Mouse (Mus musculus) limb, embryonic 10.5 days (tissue): ENCODE results near the gene Trpm3. TPM values are rescaled to one million over a fixed set of nuclear protein-coding genes. Genes with fewer than 3 reads are reported as not detected.
"Not testable (repeated sequence)": the region's sequence is repeated elsewhere in the genome, so short reads cannot be mapped to it uniquely, and the experiment has no call there.

ENCODE experiments used
- DNase-seq: peaks from one replicate; pipeline ENCODE4 v3.0.0-alpha.2; 2017; ENCODE audit warnings: low spot score
- H3K27ac ChIP-seq: fragments of 300-500 bp; sonication (generic); 2 replicates; pipeline ENCODE4 v1.5.1; 2016; ENCODE audit warnings: mild to moderate bottlenecking
- H3K27me3 ChIP-seq: fragments of 300-500 bp; sonication (generic); 2 replicates; pipeline ENCODE4 v1.6.1; 2016; ENCODE audit warnings: low read depth, mild to moderate bottlenecking; ENCODE audit not compliant: poor library complexity, severe bottlenecking
- H3K36me3 ChIP-seq: fragments of 300-500 bp; sonication (generic); 2 replicates; pipeline ENCODE4 v1.6.1; 2016; ENCODE audit warnings: mild to moderate bottlenecking, moderate library complexity
- H3K4me1 ChIP-seq: fragments of 300-500 bp; sonication (generic); 2 replicates; pipeline ENCODE4 v1.6.1; 2016
- H3K4me3 ChIP-seq: fragments of 300-500 bp; sonication (generic); 2 replicates; pipeline ENCODE4 v1.5.1; 2016; ENCODE audit warnings: mild to moderate bottlenecking, moderate library complexity
- H3K9me3 ChIP-seq: fragments of 300-500 bp; sonication (generic); replicated peaks from 2 replicates; pipeline ENCODE4 v1.6.1; 2016; ENCODE audit warnings: mild to moderate bottlenecking
- WGBS: fragments of 180-500 bp; shearing (Covaris S2); methylation state at CpG from one replicate; pipeline ENCODE4 v1.1.7; 2016; 5-methylcytosine and 5-hydroxymethylcytosine counted together
- polyA plus RNA-seq: library from polyadenylated mRNA; unstranded; fragments of >200 nt; fragmentation: Nextera tagmentation; extraction: Ambion mirVana; gene quantifications from 2 replicates; pipeline ENCODE4 v1.2.1, GENCODE M21; 2016

Trpm3 gene
- polyA plus RNA-seq, 1 experiment from 2014 or later, result 0.93 TPM

DNA sequence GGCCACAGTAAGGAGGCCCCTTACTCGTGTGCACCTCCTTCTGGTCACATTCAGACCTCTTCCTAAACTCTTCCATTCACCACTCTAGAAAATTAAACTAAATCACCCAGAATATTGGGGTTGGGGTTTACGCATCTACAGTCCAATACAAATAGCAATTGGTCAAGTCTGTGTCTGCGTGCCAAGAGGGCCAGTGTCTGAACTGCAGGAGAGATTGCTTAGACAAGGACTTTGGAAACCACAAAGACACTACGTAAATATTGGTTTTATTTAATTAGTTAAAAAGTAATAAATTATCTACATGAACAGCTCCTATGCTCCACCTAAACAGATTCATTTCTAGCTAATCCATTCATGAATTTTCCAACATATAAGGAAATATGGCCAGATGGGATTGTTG lies 886.0 kb downstream of the Trpm3 start:
- DNase-seq, result no peak
- Histone ChIP-seq H3K4me3 (no peak overlapping the region), H3K27ac (no peak overlapping the region), H3K9me3 (no peaks in the 10 kb centered on the region), H3K27me3 (no peaks in the 10 kb centered on the region), H3K4me1 (no peaks in the 10 kb centered on the region), H3K36me3 (no peaks in the 10 kb centered on the region)
- WGBS, result 90% methylated on average over 4 of the region's 4 CpGs

DNA sequence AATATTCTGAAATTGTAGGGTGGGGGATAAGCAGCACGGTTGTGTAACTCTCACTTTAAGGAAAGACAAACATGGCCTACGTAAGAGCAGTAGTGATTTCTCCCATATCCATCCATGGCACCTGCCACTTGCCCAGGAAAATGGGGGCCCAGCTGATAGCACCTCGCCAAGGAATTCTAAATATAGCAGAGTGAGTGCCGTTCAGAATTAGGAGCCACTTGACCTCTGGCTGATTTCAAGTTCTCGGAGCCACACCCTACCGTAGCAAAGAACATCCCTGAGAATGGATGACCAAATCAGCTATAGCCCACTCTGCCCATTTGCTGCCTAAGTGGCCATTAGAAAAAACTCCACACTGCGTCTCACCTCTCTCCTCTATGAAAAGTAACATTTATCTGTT lies 887.6 kb downstream of the Trpm3 start:
- Histone ChIP-seq H3K9me3 (no peaks in the 10 kb centered on the region), H3K4me1 (no peaks in the 10 kb centered on the region), H3K27me3 (no peaks in the 10 kb centered on the region), H3K4me3 (no peak overlapping the region), H3K27ac (no peak overlapping the region), H3K36me3 (no peaks in the 10 kb centered on the region)
- DNase-seq, result no peak
- 92% methylated on average over 7 of the region's 7 CpGs for WGBS

DNA sequence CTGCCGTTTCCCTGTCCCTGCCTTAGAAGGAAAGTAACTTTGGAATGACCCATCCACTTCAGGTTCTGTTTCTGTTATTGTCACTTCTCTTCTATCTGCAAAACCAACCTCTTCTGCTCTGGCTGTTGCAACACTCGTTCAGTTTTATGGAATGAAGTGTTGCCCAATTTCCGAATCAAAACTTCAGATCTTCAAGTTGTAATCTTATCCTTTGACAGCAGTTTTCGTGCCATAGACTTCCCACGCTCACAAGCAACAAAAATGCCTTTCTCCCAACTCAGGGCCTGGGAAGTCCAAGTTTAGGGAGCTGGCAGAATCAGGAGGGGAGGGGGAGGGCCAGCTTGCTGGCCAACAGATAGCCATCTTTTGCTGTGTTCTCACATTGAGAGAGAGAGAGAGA lies 889.4 kb downstream of the Trpm3 start:
- Histone ChIP-seq H3K27ac (no peak overlapping the region), H3K27me3 (no peaks in the 10 kb centered on the region), H3K36me3 (no peaks in the 10 kb centered on the region), H3K4me3 (no peak overlapping the region), H3K4me1 (no peaks in the 10 kb centered on the region), H3K9me3 (no peaks in the 10 kb centered on the region)
- 85% methylated on average over 5 of the region's 5 CpGs for WGBS
- no peak for DNase-seq

DNA sequence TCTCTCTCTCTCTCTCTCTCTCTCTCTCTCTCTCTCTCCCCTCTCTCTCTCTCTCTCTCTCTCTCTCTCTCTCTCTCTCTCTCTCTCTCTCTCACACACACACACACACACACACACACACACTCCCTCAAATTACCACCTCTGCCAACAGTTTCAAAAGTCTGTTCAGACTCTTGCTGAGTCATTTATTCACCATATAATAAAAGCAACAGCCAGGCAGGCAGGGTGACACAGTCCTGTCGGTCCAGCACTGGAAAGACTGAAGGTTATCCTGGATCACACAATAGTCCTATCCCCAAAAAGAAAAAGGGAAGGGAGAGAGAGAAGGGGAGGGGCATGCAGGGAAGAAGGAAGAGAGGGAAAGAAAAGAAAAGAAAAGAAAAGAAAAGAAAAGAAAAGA lies 894.5 kb downstream of the Trpm3 start:
- H3K4me1 ChIP-seq, H3K36me3 ChIP-seq, H3K4me3 ChIP-seq, H3K27me3 ChIP-seq, H3K9me3 ChIP-seq, H3K27ac ChIP-seq, DNase-seq: not testable (repeated sequence)
- 83% methylated on average over 1 of the region's 1 CpGs for WGBS

DNA sequence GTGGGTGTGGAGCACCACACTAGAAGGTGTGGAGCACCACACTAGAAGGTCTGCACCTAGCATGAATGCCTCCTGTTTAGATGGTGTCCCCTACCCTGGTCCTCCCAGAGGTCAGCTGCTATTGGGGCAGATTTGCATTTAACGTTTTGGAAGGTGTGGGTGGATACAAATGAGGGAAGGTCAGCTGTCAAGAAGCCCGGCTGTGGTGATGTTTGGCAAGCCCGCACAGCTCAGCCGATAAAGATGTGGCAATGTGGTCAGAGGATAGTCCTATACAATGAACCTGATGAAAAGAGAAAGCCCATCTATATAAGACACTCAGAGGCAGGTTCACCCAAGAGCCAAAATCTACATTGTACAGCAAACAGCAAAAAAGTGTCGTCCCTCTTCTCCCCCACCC lies 895.3 kb downstream of the Trpm3 start:
- peaks cover 10% of the 10 kb centered on the region for H3K4me1 ChIP-seq
- H3K9me3 ChIP-seq, result no peaks in the 10 kb centered on the region
- no peak overlapping the region for H3K27ac ChIP-seq
- H3K36me3 ChIP-seq, result no peaks in the 10 kb centered on the region
- WGBS, result 80% methylated on average over 5 of the region's 5 CpGs
- no peaks in the 10 kb centered on the region for H3K27me3 ChIP-seq
- no peak for DNase-seq
- no peak overlapping the region for H3K4me3 ChIP-seq

DNA sequence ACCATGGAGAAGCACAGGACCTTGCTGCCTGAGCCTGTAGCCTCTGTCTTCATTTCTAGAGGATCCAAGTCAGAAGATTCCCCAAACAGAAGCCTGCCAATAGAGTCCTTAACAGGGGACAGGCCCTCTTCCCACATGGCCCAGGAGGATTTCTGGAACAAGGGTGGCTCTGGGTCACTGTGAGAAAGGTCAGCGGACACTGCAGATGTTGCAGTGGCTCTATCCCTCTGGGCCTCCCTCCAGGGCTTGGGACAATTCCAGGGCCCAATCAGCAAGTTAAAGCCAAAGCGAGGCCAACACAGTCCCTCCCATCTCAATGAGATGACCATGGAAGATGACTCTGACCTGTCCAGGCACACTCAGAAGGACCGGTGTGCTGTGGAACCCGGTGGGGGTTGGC lies 896.1 kb downstream of the Trpm3 start:
- H3K9me3 ChIP-seq, result no peaks in the 10 kb centered on the region
- H3K36me3 ChIP-seq, result no peaks in the 10 kb centered on the region
- peaks cover 10% of the 10 kb centered on the region for H3K4me1 ChIP-seq
- WGBS, result 89% methylated on average over 4 of the region's 4 CpGs
- no peak overlapping the region for H3K27ac ChIP-seq
- DNase-seq, result no peak
- no peak overlapping the region for H3K4me3 ChIP-seq
- no peaks in the 10 kb centered on the region for H3K27me3 ChIP-seq

DNA sequence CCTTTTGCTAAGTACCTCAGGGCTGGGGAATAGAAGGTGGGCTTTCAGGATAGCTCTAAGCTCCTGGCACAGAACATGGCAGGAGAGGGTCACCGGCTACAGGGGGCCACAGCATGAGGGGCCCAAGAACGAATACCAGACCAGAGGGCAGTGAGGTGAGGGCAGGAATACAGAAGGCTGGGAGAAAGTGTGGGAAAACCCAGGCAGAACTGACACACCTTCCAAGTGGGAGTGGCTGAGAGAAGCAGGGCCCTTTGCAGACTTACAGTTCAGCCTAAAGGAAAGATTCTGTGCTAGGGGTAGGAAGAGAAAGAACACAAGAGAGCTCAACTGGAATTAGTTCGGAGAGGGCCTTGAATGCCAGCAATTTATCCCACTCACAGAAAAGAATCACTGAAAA lies 896.9 kb downstream of the Trpm3 start:
- Histone ChIP-seq H3K4me3 (no peak overlapping the region), H3K27me3 (no peaks in the 10 kb centered on the region), H3K36me3 (no peaks in the 10 kb centered on the region), H3K9me3 (no peaks in the 10 kb centered on the region), H3K4me1 (peaks cover 10% of the 10 kb centered on the region), H3K27ac (no peak overlapping the region)
- DNase-seq, result no peak
- WGBS, result 83% methylated on average over 3 of the region's 3 CpGs

DNA sequence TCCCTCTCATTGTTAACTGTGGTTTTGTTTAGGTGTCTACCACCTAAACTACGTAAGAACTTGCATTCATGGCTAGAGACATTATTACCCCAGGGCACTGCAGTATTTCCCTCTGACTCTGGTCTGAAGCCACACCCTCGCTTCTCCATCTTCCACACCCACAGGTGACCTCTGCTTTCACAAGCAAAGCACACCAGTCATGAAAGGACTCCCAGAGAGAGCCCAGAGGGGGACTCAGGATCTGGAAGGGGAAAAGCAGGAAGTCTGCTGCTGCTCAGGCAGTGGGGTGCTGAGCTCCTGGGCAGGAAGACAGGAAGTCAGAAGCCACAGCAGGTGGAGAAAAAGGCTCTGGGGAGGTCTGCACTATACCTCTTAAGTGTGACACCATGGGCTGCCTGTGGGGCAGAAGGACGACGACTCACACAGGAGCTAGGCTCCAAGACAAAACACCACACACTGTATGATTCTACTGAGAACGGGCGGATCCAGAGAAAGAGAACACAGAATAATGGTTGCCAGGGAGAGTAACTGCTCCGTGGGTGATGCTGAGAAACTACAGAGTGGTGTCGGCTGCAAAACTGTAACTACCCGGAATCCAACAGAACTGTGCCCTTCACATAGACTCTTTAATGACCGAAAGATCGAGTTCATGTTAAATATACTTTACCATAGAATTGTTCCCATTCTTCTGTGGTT lies 898.1 kb downstream of the Trpm3 start:
- 56% methylated on average over 11 of the region's 11 CpGs for WGBS
- Histone ChIP-seq H3K4me3 (no peak overlapping the region), H3K9me3 (no peaks in the 10 kb centered on the region), H3K27ac (no peak overlapping the region), H3K27me3 (no peaks in the 10 kb centered on the region), H3K4me1 (peaks cover 10% of the 10 kb centered on the region), H3K36me3 (no peaks in the 10 kb centered on the region)
- no peak for DNase-seq

DNA sequence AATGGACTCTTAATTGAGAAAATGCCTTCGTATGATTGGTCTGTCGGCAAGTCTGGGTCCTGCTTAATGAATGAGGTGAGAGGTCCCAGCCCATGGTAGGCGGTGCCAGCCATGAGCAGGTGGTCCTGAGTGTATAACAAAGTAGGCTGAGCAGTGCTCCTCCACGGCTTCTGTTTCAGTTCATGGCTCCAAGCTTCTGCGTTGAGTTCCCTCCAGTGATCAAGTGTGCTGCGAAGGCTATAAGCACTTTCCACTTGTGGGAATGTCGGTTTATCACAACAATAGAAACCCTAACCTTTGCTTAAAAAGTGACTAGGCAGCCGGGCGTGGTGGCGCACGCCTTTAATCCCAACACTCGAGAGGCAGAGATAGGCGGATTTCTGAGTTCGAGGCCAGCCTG lies 898.7 kb downstream of the Trpm3 start:
- no peaks in the 10 kb centered on the region for H3K9me3 ChIP-seq
- H3K36me3 ChIP-seq, result no peaks in the 10 kb centered on the region
- H3K27ac ChIP-seq, result no peak overlapping the region
- no peak overlapping the region for H3K4me3 ChIP-seq
- no peaks in the 10 kb centered on the region for H3K27me3 ChIP-seq
- peaks cover 10% of the 10 kb centered on the region for H3K4me1 ChIP-seq
- DNase-seq, result no peak
- WGBS, result 78% methylated on average over 14 of the region's 14 CpGs

DNA sequence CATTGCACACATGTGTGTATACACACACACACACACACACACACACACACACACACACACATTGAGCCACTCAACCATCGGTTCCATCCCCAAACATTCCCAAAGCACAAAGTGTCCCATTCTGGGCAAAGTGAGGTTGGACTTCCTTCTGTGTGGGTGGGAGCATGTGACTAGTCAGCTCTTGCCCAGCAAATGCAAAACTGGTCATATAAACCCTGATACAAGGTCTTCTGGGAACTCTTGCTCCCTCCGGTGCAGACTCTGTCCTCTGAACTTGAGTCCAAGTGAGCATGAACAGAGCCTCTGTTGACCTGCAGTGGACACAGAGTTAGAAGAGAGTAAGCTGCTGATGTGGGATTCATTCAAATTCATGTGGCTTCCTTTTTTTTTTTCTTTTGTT lies 899.5 kb downstream of the Trpm3 start:
- no peaks in the 10 kb centered on the region for H3K36me3 ChIP-seq
- no peaks in the 10 kb centered on the region for H3K27me3 ChIP-seq
- no peak for DNase-seq
- H3K9me3 ChIP-seq, result no peaks in the 10 kb centered on the region
- no peak overlapping the region for H3K27ac ChIP-seq
- WGBS, result 91% methylated on average over 2 of the region's 2 CpGs
- no peak overlapping the region for H3K4me3 ChIP-seq
- peaks cover 10% of the 10 kb centered on the region for H3K4me1 ChIP-seq

DNA sequence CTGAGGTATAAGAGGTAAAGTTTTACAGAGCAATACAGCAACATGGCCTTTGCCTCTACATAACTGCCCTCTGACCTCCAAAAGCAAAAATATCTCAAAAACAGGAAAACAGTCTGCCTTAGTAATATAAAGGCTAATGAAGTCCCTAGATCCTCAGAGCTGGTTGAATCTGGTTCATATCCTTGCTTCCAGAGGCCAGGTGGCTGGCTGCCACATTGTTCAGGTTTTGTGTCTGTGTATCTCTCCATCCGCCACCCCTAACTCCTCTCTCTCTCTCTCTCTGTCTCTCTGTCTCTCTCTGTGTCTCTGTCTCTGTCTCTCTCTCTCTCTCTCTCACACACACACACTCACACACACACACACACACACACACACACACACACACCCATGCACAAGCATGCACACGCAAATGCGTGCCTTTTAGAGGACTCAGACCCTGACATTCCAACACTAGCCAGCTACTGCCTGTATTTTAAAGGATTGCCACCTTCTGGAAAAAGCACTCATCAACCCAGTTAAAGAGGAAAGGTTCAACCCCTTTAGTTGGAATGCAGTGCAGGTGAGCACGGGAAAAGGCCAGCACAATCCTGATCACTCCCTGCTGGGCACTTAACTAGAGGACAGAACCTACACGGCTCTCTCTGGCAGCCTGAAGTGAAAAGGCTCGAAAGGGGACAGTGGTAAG lies 902.8 kb downstream of the Trpm3 start:
- H3K4me3 ChIP-seq, result no peak overlapping the region
- WGBS, result 63% methylated on average over 6 of the region's 6 CpGs
- H3K27me3 ChIP-seq, result no peaks in the 10 kb centered on the region

DNA sequence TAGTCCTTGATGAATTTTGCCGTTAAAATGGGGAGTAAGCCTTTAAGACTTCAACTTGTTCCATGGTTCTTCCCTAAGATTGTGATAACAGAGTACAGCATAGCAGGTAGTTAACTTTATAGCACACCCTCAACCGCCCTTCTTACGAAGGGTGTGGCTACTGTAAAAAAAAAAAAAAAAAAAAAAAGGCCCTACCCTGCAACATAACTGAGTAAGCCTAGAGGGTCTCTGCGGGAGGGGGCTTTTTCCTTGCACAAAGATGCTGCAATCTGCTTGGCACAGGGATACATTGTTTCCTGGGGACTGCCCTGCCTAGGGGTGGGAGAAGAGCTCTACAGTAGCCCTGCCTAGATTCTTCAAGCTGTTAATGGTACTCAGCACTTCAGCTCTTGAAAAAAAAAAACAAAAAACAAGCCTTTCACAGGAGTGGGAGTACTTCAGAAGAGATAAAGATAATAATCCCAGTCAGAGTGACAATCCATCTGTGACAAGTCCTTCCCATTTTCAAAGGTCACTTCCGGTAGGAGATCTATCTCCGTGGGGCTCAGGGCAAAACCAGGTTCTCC lies 903.4 kb downstream of the Trpm3 start:
- H3K27ac ChIP-seq, result no peak overlapping the region
- no peaks in the 10 kb centered on the region for H3K36me3 ChIP-seq
- no peaks in the 10 kb centered on the region for H3K9me3 ChIP-seq
- H3K27me3 ChIP-seq, result no peaks in the 10 kb centered on the region
- no peak overlapping the region for H3K4me3 ChIP-seq
- H3K4me1 ChIP-seq, result peaks cover 3% of the 10 kb centered on the region; the same call in 1 of the 2 replicates
- 72% methylated on average over 6 of the region's 6 CpGs for WGBS
- no peak for DNase-seq

More for the DNA sequence above, 902.8 kb downstream of the Trpm3 start:
- Histone ChIP-seq H3K9me3 (no peaks in the 10 kb centered on the region), H3K4me1 (peaks cover 10% of the 10 kb centered on the region), H3K36me3 (no peaks in the 10 kb centered on the region), H3K27ac (no peak overlapping the region)
- no peak for DNase-seq

DNA sequence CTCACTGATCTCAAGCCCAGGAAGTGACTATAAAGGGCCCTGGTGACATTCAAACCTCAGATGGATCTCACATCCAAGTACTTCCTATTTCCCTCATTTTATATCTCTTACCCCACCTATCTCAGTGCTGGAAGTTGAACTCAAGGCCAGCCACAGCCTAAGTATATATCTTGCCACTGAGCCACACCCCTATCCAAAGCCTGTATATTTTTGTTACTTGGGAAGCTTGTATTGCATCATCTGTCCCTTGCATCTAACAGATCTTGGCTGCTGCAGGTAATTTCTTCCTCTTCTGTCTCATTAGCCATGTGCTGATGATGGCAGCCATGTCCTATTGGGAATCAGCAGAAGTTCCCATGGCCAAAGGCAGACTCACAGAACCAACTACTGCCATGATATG lies 904.9 kb downstream of the Trpm3 start:
- no peak for DNase-seq
- no peaks in the 10 kb centered on the region for H3K4me1 ChIP-seq
- H3K36me3 ChIP-seq, result no peaks in the 10 kb centered on the region
- no peak overlapping the region for H3K4me3 ChIP-seq
- no peaks in the 10 kb centered on the region for H3K9me3 ChIP-seq
- no peak overlapping the region for H3K27ac ChIP-seq
- H3K27me3 ChIP-seq, result no peaks in the 10 kb centered on the region
